Mouse (Mus musculus): ENCODE data around the gene Gm6358.
"Not testable (repeated sequence)": the region's sequence is repeated elsewhere in the genome, so short reads cannot be mapped to it uniquely, and the experiment has no call there.

The Gm6358 gene

GRCm38 (mm10) chr16:89140551-89140950 is at the start of gene Gm6358:
TSS of gene Gm6358 (plus strand) at chr16:89140851.
- no peak for DNase-seq (ENCODE audit: low spot score)

- no peak for DNase-seq (ENCODE audit: low spot score)
Observed at GRCm38 (mm10) chr16:89150786-89151185, 10.1 kb downstream of the Gm6358 start, which contains the start of gene Gm10061. TSS of gene Gm10061 (plus strand) at chr16:89151086.

GRCm38 (mm10) chr16:89157652-89158051 is 17.0 kb downstream of the Gm6358 start, which contains the start of gene Gm9789:
TSS of gene Gm9789 (plus strand) at chr16:89157952.
- no peak for DNase-seq (ENCODE audit: low spot score)

GRCm38 (mm10) chr16:89169190-89169589 is 28.5 kb downstream of the Gm6358 start, which contains the start of gene Gm7735:
TSS of gene Gm7735 (plus strand) at chr16:89169490.
- not testable (repeated sequence) for DNase-seq (ENCODE audit: low spot score)

GRCm38 (mm10) chr16:89174435-89174834 is 33.8 kb downstream of the Gm6358 start, which contains the start of gene 1110057P08Rik:
TSS of gene 1110057P08Rik (plus strand) at chr16:89174735.
- DNase-seq (ENCODE audit: low spot score): no peak

- DNase-seq (ENCODE audit: low spot score): no peak
Observed at GRCm38 (mm10) chr16:89188621-89189020, 48.0 kb downstream of the Gm6358 start.

Measured in ovary, postnatal 10 days (tissue).